Mouse (Mus musculus): ENCODE measurements at regions not wholly inside any gene's neighbourhood (a gene's known extent, or its start where the extent isn't known, plus 50 kb on each side); places are given as distances from the start of the nearest gene placed in this dataset.

DNA sequence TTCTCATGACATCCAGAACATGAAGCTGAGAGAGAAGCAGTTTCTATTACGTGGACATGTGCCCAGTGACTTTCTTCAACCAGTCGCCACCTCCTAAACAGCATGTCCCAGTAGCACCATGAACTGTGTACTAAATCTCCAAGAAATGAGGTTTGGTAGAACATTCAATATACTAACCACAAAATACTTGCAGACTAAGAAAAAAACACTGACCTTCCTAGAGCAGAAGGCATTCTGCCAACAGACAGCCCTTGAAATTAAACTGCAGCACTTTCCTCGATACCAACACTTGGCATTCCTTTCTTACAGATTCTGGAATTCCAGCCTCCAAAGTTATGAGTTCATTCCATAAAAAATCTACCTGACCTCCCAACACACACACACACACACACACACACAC is 166.6 kb downstream of the Atp6ap1l start:
- no peak for DNase-seq

DNA sequence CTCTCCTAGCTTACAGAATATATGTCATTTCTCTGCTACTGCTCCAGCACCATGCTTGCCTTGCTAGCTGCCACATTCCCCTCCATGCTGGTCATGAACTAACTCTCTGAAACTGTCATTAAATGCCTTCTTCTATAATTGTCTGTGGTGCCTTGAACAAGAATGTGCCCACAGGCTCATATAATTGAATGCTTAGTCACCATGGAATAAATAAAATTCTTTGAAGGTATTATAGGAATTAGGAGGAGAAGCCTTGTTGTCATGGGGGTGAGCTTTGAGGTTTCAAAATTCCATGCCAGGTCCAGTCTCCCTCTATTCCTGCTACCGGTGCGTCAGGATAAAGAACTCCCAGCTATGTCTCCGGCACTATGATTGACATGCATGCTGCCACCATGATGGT is 171.9 kb downstream of the Atp6ap1l start:
- DNase-seq: no peak

DNA sequence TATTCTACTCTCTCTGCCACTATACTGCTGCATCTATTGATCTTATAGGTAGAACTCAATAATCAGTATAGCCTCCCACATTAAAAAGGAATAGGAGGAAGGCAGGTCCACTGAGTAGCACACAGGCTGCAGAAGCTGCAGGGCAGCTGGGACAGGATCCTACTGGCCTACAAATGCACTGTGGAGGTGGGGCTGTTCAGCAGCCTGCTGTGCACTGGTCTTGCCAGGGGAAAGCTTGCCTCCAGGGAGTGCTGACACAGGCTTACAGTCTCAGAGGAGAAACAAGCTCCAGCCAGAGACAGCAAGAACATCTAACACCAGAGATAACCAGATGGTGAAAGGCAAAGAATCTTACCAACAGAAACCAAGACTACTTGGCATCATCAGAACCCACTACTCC is 176.1 kb downstream of the Atp6ap1l start:
- no peak for DNase-seq

DNA sequence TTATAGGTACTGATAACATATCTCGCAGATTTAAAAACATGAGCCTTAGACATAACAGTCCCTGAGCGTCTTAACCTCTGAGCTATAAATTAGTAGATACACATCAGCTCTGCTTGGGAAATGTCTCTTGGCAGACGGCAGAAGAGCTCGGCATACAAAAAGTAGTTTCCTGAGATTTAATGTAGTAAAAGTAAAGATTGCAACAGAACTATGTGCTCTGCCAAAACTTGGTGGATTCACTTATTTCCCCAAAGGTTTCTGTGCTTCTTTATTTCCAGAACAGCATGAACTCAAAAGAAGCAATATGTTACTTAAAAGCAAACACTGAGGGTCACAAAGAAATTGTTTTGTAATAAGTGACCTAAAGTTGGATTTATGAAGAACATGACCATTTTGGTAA is 177.3 kb downstream of the Atp6ap1l start:
- no peak for DNase-seq

DNA sequence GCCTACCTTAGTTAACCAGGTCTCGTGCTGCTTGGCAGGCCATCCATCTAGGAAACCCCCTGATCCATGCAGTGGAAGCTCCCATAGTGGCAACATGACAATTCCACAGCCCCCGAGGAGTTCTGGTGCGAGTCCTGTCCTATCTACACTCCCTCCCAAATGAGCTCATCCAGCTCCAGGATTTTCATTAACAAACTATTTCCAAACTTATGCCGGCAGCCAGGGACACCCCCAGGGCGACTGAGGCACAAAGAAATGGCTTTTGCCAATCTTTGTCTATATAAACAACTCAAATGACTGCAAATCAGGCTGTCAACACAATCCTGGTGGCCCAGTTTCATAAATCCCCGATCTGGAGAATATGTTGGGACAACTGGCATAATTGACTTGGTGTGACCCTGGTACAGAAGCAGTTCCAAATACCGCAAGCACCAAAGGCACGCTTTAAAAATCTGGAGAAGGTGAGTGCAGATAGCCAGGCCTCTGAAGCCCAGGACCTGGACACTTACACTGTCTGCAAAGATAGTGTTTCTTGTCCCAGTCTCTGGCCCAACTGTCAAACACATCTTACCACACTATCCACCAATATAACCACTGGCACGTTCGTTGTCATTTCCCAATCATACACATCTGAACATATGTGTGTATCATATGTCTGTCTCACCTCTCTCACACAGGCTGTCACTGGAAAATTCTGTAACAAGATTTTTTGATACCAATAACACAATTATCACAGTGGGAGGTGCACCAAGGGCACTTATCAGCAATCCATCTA is 179.9 kb downstream of the Atp6ap1l start:
- no peak for DNase-seq

DNA sequence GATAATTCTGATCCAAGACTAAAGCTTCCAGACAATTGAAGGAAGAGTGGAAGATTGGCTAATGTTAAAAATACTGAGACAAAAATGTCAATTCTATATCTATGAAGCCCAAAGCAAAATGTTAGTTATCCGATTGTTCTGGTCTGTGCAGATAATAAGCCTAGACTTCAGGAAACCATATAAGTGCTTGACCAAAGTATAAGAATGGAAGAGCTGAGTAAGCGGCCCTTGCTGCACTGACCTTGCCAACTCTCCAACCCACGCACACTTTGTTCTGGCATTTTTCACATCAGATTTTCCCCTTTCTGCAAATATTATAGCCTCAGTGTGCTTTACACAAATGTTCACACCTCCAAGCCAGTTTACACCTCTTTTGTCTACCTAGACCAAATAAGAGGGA is 180.6 kb downstream of the Atp6ap1l start:
- no peak for DNase-seq

DNA sequence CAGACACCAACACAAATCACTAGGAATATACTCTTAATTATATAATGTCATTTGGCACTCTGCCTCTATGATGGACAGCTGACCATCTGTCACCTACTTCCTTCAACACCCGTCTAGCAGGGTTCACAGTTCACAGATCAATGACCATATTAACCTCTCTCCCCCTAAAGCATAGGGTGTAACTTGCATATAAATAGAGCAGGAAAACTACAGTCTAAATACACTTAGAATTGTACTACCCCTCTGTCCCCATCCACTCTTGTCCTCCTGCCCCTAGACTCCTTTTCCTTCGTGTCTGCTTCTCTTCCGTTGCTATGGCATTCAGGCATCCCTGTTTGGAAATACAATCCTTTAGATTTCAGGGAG is 181.6 kb downstream of the Atp6ap1l start:
- no peak for DNase-seq

DNA sequence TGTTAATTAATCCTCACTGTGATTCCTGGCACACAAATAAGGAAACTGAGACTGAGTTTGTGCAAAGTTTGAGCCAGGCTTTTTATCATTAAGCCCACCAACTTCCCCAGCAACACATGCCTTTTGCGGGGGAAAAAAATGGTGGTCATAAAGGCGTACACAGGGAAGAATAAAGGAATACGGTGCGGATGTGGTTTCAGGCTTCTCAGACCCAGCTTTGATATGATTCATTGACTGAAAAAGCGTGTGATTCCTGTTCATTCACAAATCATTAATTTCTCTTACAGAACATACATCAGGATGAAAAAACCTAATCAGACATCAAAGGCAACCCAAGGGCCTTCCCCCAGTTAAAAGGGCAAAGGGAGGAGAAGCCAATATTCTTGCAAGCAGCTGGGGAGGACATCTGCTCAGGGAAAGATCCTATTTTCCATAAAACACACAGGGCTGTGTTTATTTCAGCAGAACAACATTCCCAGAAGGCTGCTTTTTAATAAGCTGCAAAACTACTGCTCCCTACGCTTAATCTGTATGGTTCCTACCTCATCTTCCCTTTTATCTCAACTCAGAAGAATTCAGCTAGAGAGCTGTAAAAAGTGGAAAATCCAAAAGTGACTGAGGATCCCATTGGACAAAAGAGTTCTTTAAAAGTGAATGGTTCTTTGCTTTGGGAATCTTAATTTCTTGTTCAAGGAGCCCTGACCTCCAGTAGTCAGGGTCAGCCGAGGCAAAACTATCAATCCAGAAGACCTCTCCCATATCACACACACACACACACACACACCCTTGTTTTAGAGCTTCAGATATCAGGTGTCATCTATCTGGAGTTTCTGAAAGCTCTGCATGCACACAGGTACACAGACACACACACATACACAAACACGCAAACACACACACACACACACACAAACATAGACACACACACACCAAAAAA is 182.3 kb downstream of the Atp6ap1l start:
- no peak for DNase-seq

DNA sequence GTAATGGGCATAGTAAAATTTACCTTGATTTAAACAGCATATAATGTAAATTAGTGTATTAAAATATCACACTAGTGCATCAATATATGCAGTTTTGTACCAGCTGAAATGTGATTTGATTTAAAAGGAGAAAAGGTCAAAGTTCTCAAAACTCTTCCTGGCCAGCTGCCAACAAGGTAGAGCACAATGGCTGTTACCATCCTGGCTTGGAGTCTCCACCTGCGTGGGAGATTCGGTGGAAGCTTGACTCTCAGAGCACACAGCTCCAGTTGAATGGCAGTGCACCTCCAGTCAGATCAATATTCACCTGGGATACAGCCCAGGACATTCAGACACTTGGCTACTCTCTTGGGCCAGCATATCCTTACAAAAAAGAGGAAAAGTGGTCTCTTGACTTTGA is 220.8 kb downstream of the Atp6ap1l start:
- no peak for DNase-seq

DNA sequence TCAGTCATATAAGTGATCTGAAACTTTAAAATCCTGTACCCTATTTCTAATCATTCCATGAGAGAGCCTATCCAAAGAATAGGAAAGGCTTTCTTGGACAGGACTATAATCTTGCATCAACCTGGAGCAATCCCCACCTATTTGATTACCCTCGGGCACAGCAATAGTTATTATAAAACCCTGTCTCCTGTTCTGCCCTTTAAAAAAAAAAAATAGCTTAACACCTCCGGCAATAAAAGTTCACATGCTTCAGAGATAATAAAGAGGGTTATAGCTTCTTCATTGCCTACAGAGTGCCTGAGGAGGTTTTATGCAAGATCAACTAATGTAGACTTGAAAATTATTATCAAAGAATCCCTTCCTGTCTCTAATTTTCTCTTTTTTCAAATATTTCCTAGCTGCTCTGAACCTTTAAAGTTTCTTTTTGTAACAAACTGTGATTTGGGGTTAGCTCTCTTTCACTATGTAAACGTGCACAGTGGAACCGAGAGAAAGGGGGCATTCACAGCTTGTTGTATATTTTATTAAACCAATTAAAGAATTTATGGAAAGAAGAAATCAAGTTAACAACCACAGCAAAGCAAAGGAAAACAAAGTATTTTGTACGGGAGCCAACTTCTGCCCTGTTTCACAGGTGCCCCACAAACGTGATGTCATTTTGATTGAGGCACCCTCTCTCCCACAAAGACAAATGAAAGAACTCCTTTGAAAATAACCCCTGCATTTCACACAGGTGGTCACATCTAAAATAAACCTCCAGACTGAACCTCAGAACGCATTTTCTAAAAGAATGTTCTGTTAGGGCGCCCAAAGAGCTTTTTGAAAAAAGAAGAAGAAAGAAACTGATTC is 225.8 kb downstream of the Atp6ap1l start:
- DNase-seq: no peak

DNA sequence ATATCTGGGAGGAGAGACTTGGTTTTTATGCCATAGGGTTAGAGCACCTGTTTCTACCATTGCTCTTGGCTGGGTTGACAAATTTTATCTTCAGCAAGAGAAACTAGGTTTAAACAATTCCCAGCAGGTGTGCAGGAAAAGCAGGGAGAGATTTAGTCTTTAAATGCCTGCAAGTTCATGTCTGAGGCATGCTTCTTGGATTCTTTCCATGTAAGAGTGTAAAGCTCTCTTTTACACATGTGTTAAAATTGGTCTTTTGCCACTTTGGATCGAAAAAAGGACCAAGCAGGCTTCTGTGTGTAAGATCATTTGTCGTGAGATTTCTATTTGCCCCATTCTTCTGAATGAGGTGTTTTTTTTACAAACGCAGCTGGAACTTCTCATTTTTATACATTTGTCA is 231.3 kb downstream of the Atp6ap1l start:
- no peak for DNase-seq

DNA sequence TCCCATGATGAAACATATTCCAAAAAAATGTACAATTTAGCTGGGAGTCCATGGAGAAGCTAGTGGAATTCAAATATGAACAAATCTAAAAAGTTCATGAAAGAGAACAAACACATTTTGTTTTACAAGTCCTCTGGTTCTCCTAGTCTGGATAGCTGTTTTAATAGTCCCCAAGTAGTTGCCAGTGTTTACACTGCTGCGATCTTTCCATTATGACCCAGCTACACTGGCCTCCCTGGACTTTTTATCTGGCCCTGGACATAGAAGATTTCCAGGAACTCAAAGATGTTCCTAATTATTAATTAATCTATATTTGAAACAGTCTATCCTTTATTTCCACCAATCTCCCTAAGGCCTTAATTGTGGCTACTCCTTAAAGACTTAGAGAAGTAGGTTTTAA is 232.1 kb downstream of the Atp6ap1l start:
- DNase-seq: no peak

DNA sequence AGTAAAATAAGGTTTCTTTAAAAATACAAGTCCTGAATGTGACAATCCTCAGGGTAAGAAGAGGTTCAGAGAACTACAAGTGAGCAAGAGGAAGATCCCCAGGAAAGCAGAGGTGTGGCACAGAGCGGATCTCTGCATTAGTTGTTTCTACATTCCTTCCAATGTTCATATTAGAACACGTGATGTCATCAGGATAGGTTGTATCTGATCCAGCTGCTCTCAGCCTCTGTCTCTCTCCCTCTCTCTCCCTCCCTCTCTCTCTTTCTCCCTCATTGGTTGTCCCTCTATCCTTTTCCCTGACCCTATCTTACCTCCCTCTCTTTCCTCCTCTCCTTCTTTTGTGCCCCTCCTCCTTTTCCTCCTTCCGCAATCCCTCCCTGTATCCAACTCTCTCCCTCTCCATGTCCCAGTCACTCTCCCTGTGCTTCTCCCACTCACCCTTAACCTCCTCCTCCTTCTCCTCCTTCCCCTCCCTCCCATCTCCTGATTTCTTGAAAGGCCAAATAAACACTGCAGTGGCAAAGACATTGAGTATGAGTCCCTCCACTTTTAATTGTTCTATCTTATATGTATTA is 243.5 kb downstream of the Atp6ap1l start:
- no peak for DNase-seq

DNA sequence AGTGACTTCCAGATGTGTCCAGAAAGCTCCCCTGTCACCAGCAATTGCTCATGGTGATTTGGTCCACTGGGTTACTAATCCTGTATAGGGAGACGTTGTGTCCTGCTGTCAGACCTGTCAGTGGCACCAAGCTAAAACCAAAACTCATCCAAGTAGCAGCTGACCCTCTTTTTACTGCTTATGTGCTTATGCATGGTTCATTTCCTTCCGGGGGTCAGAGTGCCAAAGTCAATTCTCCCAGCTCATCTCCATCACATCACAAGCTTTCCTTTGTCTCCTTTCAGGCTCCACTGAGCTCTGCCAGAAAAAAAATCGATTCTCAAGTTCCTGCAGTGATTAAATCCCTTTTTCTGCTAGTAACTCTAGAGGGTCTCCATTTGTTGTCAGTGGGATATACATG is 244.2 kb downstream of the Atp6ap1l start:
- no peak for DNase-seq

DNA sequence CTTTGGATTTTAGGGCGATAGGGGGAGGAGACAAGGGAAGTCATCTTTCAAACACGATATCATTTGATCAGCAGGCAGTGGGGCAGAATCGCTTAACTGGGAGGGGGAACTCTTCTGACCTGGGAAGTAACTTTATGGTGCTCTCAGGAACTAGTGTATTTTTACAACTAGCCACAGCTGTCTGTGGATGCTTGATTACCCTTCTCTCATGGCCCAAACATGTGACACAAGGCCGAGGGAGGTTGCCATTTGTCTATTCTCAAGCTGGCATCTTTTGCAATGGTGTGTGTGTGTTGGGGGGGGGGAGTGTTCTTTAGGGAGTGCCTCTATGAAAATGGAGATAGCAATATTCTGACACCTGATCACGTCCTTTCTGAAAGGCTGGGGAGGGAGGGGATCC is 246.1 kb downstream of the Atp6ap1l start:
- DNase-seq: no peak

DNA sequence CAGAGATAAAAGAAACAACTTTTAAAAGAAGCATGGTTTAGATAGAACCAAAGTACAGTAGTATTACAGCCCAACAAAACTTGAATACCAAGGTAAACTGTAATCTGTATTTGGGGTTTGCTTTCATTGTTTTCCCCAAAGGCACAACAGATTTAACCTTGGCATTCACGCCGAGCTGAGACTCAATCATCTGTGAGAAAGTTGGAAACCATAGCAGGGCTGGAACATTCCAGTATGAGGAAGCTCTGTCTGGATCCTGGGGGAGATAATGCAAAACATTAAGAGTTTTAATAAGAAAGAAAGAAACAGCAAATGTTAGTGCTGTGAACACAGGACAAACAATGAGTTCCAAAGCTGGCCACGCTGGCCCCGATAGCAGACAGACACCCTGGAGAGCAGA is 258.8 kb downstream of the Atp6ap1l start:
- DNase-seq: no peak

DNA sequence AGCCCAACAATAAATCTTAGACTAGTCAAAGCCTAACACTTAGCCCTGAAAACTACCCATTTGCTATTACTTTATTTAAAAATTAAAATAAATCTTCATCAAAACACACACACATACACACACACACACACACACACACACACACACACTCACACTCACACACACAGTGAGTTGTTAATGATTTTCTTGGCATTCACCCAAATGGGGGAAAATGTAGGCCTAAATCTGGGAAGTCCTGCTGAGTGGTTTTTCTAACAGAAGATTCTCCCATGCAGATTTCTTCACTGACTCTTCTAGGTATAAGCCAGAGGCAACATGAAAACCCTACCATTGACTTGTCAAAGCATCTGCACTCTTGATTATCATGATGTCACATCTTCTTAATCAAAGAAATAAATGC is 260.9 kb downstream of the Atp6ap1l start:
- no peak for DNase-seq

DNA sequence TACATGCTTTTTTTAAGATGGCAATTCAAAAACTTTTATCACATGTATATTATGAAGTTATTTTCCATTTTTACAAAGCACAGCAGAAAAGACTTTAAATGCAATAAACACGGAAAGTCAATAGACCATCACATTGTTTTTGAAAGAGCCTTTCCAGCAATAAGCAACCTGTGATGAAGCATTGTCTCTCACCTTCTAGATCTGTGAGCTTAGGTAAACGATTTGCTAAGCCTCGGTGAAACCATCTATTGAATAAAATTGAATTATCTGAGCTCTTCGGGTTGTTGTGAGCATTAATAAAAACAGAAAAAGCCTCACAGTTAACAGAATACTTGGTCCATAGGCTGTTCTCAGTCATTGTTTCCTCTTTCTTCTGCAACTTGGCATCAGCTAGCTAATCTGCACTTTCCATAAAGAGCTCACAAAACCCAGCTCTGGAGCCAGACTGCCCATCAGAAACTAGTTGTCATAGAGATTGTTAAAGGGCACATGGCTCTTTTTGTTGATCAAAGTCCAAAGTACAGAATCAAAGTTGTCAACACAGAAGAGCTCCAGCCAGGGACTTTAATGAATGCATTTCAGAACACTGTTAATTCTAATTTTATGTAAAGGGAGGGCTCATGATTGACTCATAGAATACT is 261.5 kb downstream of the Atp6ap1l start:
- DNase-seq: no peak

DNA sequence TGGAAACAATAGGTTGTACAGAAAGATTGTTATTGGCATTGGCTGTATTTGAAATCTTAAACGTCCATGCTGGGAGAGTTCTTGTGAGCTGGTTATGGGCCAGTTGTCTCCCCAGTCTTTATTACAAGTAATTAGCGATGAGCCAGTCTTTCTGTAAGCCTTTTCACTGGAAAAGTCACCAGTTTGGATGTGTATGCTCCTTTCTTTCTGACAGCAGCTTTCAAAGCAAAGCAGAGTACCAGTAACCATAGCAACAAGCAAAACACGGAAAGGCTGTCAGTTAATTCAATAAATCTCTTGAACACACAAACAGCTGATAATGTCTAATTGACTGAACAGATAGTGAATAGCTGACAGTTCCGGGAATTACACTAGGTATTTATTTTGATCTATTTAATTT is 262.0 kb downstream of the Atp6ap1l start:
- DNase-seq: peak; percentile 13

DNA sequence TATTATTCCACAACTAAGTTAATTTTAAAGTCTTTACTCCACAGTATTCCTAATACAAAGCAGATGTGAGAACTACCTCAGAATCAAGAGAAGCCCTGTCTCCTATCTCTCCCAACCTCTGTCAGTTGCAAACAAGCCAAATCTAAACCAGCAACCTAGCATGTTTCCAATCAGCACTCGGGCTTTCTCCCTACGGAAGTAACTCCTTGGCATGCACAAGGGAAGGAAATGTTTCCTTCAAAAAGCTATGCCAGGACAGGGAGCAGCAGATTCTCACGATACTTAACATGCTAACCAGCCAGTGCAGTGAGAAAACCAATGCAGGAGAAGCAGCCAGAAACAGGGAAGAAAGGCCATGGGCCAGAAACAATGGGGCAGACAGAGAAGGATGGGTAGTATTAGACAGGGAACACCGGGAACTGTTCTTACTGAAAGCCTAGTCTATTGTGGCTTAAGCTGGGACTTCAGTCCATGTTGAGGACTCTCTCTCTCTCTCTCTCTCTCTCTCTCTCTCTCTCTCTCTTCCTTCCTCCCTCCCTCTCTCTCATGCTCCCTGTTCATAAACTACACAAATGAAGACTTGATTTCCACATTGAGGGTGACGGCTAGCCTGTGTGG is 262.8 kb downstream of the Atp6ap1l start:
- DNase-seq: no peak
